Mouse (Mus musculus) CH12.LX (cell line): ENCODE results near the gene Tunar. TPM values are rescaled to one million over a fixed set of nuclear protein-coding genes. Genes with fewer than 3 reads are reported as not detected.

Experiments
- DNase-seq: peaks from one replicate; pipeline ENCODE4 v3.0.0-alpha.2; 2013; ENCODE audit errors: extremely low read depth
- H3K27ac ChIP-seq: 2 replicates; pipeline ENCODE4 v1.5.1; 2012; ENCODE audit warnings: low read depth, mild to moderate bottlenecking, control low read depth, moderate library complexity; ENCODE audit not compliant: insufficient read depth
- H3K27me3 ChIP-seq: replicated peaks from 2 replicates; pipeline ENCODE3; 2012; ENCODE audit warnings: inconsistent platforms
- H3K36me3 ChIP-seq, 2 experiments: replicated peaks in 1 of 2; 2 replicates each; pipeline versions ENCODE3 to v1.6.1; 2012; ENCODE audit warnings: inconsistent platforms in 1 of 2, low read length in 1 of 2, mild to moderate bottlenecking in 1 of 2, mixed read lengths in 1 of 2, moderate library complexity in 1 of 2; ENCODE audit not compliant: control insufficient read depth in 1 of 2, insufficient read depth in 1 of 2
- H3K4me1 ChIP-seq, 2 experiments: 2 replicates each; pipeline ENCODE4 v1.6.1; 2012; ENCODE audit warnings: inconsistent platforms in 1 of 2, moderate library complexity in 1 of 2; ENCODE audit not compliant: insufficient read depth in 2 of 2, control insufficient read depth in 1 of 2
- H3K4me2 ChIP-seq: 2 replicates; pipeline ENCODE4 v1.6.1; 2012; ENCODE audit warnings: low read depth, mild to moderate bottlenecking, control low read depth; ENCODE audit not compliant: poor library complexity, insufficient read depth, severe bottlenecking
- H3K4me3 ChIP-seq, 3 experiments: fragments of 150-350 bp in 1 of 3; sonication (generic) in 1 of 3; replicated peaks in 1 of 3; 2 replicates each; pipeline versions ENCODE3 to v1.5.1; 2011 to 2012; ENCODE audit warnings: low read depth in 2 of 3, low read length in 2 of 3, mild to moderate bottlenecking in 2 of 3, moderate library complexity in 2 of 3, control low read depth in 1 of 3, improper control_type of control experiment in 1 of 3, inconsistent platforms in 1 of 3, mixed read lengths in 1 of 3; ENCODE audit not compliant: poor library complexity in 1 of 3
- H3K79me2 ChIP-seq: replicated peaks from 2 replicates; pipeline ENCODE4 v1.6.1; 2012; ENCODE audit warnings: mild to moderate bottlenecking, moderate library complexity; ENCODE audit not compliant: control insufficient read depth, poor library complexity, insufficient read depth, severe bottlenecking; ENCODE audit errors: extremely low read depth
- H3K9ac ChIP-seq: 2 replicates; pipeline ENCODE4 v1.6.1; 2012; ENCODE audit warnings: low read depth, mild to moderate bottlenecking, control low read depth, moderate library complexity; ENCODE audit not compliant: insufficient read depth
- H3K9me3 ChIP-seq: replicated peaks from 2 replicates; pipeline ENCODE3; 2012; ENCODE audit warnings: low read length, inconsistent platforms, mixed read lengths
- BHLHE40 ChIP-seq: IDR thresholded peaks from 2 replicates; pipeline ENCODE4 v1.6.1; 2011; ENCODE audit warnings: mild to moderate bottlenecking, low read depth, low read length, improper control_type of control experiment
- CHD2 ChIP-seq: IDR thresholded peaks from 2 replicates; pipeline ENCODE4 v1.6.1; 2011; ENCODE audit warnings: low read length, improper control_type of control experiment
- CTCF ChIP-seq, 2 experiments: IDR thresholded peaks in 1 of 2; conservative IDR thresholded peaks in 1 of 2; 2 replicates each; pipeline ENCODE4 v1.5.1; 2011 to 2012; ENCODE audit warnings: low read depth in 2 of 2, low read length in 2 of 2, improper control_type of control experiment in 1 of 2, inconsistent platforms in 1 of 2, mild to moderate bottlenecking in 1 of 2, moderate library complexity in 1 of 2
- E2F4 ChIP-seq: IDR thresholded peaks from 2 replicates; pipeline ENCODE4 v1.6.1; 2011; ENCODE audit warnings: low read depth, low read length, improper control_type of control experiment; ENCODE audit not compliant: insufficient replicate concordance
- ELF1 ChIP-seq: IDR thresholded peaks from 2 replicates; pipeline ENCODE4 v1.6.1; 2014; ENCODE audit warnings: low read depth, mild to moderate bottlenecking, inconsistent platforms, low read length, improper control_type of control experiment
- EP300 ChIP-seq: IDR thresholded peaks from 2 replicates; pipeline ENCODE4 v1.6.1; 2011; ENCODE audit warnings: low read length, improper control_type of control experiment
- ETS1 ChIP-seq: conservative IDR thresholded peaks from 2 replicates; pipeline ENCODE4 v1.6.1; 2012; ENCODE audit warnings: low read depth, mild to moderate bottlenecking, inconsistent platforms, low read length, improper control_type of control experiment, moderate library complexity
- GABPA ChIP-seq: IDR thresholded peaks from 2 replicates; pipeline ENCODE4 v1.6.1; 2012; ENCODE audit warnings: low read depth, low read length, improper control_type of control experiment, inconsistent platforms; ENCODE audit not compliant: insufficient replicate concordance
- HCFC1 ChIP-seq: IDR thresholded peaks from 2 replicates; pipeline ENCODE4 v1.6.1; 2012; ENCODE audit warnings: low read depth, mild to moderate bottlenecking, inconsistent platforms, low read length, improper control_type of control experiment
- IRF4 ChIP-seq: IDR thresholded peaks from 2 replicates; pipeline ENCODE4 v1.6.1; 2014; ENCODE audit warnings: low read depth, mild to moderate bottlenecking, inconsistent platforms, low read length, improper control_type of control experiment
- JUND ChIP-seq: conservative IDR thresholded peaks from 2 replicates; pipeline ENCODE4 v1.6.1; 2011; ENCODE audit warnings: low read depth, low read length, improper control_type of control experiment
- MAFK ChIP-seq: IDR thresholded peaks from 2 replicates; pipeline ENCODE4 v1.6.1; 2011; ENCODE audit warnings: low read length, improper control_type of control experiment; ENCODE audit not compliant: insufficient replicate concordance
- MAX ChIP-seq: IDR thresholded peaks from 2 replicates; pipeline ENCODE4 v1.6.1; 2011; ENCODE audit warnings: low read length, improper control_type of control experiment
- MXI1 ChIP-seq: IDR thresholded peaks from 2 replicates; pipeline ENCODE4 v1.6.1; 2011; ENCODE audit warnings: mild to moderate bottlenecking, low read depth, low read length, improper control_type of control experiment
- NELFE ChIP-seq: IDR thresholded peaks from 2 replicates; pipeline ENCODE4 v1.6.1; 2011; ENCODE audit warnings: low read depth, low read length, improper control_type of control experiment
- POLR2AphosphoS2 ChIP-seq: IDR thresholded peaks from 2 replicates; pipeline ENCODE4 v1.6.1; 2011; ENCODE audit warnings: low read depth, low read length, improper control_type of control experiment
- RAD21 ChIP-seq: IDR thresholded peaks from 2 replicates; pipeline ENCODE4 v1.6.1; 2011; ENCODE audit warnings: low read depth, mild to moderate bottlenecking, low read length, improper control_type of control experiment, moderate library complexity
- SIN3A ChIP-seq: IDR thresholded peaks from 2 replicates; pipeline ENCODE4 v1.6.1; 2012; ENCODE audit warnings: low read length, improper control_type of control experiment, inconsistent platforms
- SMC3 ChIP-seq: IDR thresholded peaks from 2 replicates; pipeline ENCODE4 v1.6.1; 2011; ENCODE audit warnings: low read depth, low read length, improper control_type of control experiment
- TBP ChIP-seq: conservative IDR thresholded peaks from 2 replicates; pipeline ENCODE4 v1.6.1; 2011; ENCODE audit warnings: low read depth, low read length, improper control_type of control experiment
- ZC3H11A ChIP-seq: IDR thresholded peaks from 2 replicates; pipeline ENCODE4 v1.6.1; 2012; ENCODE audit warnings: low read depth, mild to moderate bottlenecking, inconsistent platforms, low read length, improper control_type of control experiment
- ZKSCAN1 ChIP-seq: IDR thresholded peaks from 2 replicates; pipeline ENCODE4 v1.6.1; 2012; ENCODE audit warnings: low read depth, inconsistent platforms, low read length, improper control_type of control experiment, borderline replicate concordance
- ZMIZ1 ChIP-seq: IDR thresholded peaks from 2 replicates; pipeline ENCODE4 v1.6.1; 2012; ENCODE audit warnings: low read depth, mild to moderate bottlenecking, inconsistent platforms, low read length, improper control_type of control experiment
- ZNF384 ChIP-seq: IDR thresholded peaks from 2 replicates; pipeline ENCODE4 v1.6.1; 2012; ENCODE audit warnings: low read depth, low read length, improper control_type of control experiment, inconsistent platforms
- dilution Hi-C: fragments of 300-500 bp; cut with MboI; formaldehyde crosslinking; loops from 2 replicates; pipeline ENCODE4 v1.14.3; 2020; ENCODE audit warnings: low sequenced_read_pairs; ENCODE audit not compliant: extremely low pct_unique_long_range_greater_than_20kb, extremely low pct_ligation_motif_present
- in situ Hi-C: fragments of 300-500 bp; cut with MboI; formaldehyde crosslinking; loops from 3 replicates; pipeline ENCODE4 v1.14.3; 2019; ENCODE audit warnings: low sequenced_read_pairs, low pct_ligation_motif_present, low pct_unique_long_range_greater_than_20kb, mixed read lengths
- polyA plus RNA-seq: library from polyadenylated mRNA; unstranded; fragments of >175 nt; gene quantifications from 2 replicates; pipeline ENCODE4 v1.2.1, GENCODE M21; 2012; ENCODE audit warnings: low read depth; ENCODE audit not compliant: insufficient read length
- total RNA-seq, 2 experiments: library from RNA; depleted of rRNA; stranded (reverse); fragments of 300-350 nt in 1 of 2; fragments of >200 nt in 1 of 2; gene quantifications; 2 replicates each; pipeline ENCODE4 v1.2.3; 2012 to 2014

Tunar gene
- total and polyA plus RNA-seq, 3 experiments = not detected

DNA sequence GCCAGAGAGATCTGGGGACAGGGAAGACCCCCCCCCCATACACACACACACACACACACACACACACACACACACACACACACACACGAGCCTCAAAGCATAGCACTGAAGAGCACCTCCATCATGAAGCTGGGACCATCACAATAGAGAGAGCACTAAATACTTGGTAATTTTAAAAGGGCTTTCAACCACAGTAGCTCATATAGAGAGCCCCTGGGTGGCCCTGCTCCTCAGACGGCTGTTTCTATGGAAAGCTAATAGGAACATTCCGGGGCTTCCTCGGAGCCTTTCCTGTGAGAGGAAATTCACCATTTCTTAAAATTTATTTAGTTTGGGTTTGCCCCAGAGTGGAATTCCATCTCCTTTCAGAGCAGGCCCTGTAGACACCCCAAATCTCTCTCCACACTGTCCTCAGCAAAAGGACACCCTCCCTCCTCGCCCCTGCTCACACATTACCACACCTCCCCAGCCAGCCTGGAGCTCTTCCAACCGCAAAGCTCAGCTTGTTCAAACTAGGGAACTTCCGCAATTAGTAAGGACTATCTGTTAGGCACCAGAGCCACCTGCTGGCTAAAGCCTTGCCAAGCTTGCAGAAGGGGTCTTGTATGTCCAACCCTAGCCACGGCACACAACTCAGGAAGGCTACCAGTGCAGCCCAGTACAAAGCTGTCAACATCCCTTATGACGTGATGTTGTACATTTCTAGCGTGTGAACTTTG is 93.5 kb downstream of the Tunar start:
- Histone ChIP-seq H3K79me2 (no peaks in the 10 kb centered on the region), H3K4me2 (no peak overlapping the region)

DNA sequence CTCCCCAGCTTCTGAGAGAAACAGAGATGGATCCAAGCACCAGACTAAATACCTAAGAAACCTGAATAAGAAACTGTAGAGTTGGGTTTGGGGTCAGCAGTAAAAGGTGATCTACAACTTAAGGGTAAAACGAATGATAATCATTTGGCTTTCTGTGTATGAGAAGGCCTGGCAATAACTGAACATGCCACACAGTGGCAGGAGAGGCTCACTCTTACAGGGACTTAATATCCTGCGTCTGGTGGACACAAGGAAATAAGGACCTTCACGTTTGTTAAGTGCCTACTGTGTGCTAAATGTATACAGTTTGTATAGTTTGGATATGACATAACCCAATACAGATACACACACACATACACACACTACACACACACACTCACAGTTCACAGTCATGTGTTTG is 98.2 kb downstream of the Tunar start:
- H3K9ac ChIP-seq = no peak overlapping the region
- no peaks in the 10 kb centered on the region for H3K9me3 ChIP-seq
- H3K27me3 ChIP-seq = no peaks in the 10 kb centered on the region
- no peak overlapping the region for H3K4me2 ChIP-seq
- no peaks in the 10 kb centered on the region for H3K79me2 ChIP-seq
- peaks cover 0 to 13% of the 10 kb centered on the region in 2 experiments; a peak in 2 of 4 replicates for H3K4me1 ChIP-seq
- no peak overlapping the region for H3K4me3 ChIP-seq
- no peak for DNase-seq
- TF ChIP-seq CTCF (conservative IDR thresholded peaks at IDR 0.05 in 1 of 2, IDR thresholded peaks at IDR 0.05 in 1 of 2; ENCODE audit: low read depth in 2 of 2, low read length in 2 of 2) (peak; percentile 17 to 59; a peak in 3 of 4 replicates), RAD21 (peak; percentile 64), SMC3 (peak; percentile 41), MAX (no peak), ZKSCAN1 (peak; percentile 60; the same call in 1 of the 2 replicates)
- peaks cover 0 to 10% of the 10 kb centered on the region in 2 experiments for H3K36me3 ChIP-seq
- dilution Hi-C loops (no loop called here), in situ Hi-C loops (loop anchor here (5.0 kb wide), 1 partner anchor 60 kb away; no protein-coding TSS in a partner anchor)
- H3K27ac ChIP-seq = no peak overlapping the region

More for the DNA sequence above, 93.5 kb downstream of the Tunar start:
- H3K27ac ChIP-seq = no peak overlapping the region
- H3K27me3 ChIP-seq = no peaks in the 10 kb centered on the region
- TF ChIP-seq BHLHE40 (no peak), E2F4 (no peak), MAFK (no peak), ETS1 (no peak), JUND (no peak), CHD2 (no peak), SIN3A (no peak), MAX (no peak), GABPA (no peak), ZC3H11A (no peak), POLR2AphosphoS2 (no peak), MXI1 (no peak), NELFE (no peak), RAD21 (peak; percentile 82), HCFC1 (no peak), ZKSCAN1 (no peak), TBP (no peak), IRF4 (no peak), ZNF384 (no peak), CTCF (conservative IDR thresholded peaks at IDR 0.05 in 1 of 2, IDR thresholded peaks at IDR 0.05 in 1 of 2; ENCODE audit: low read depth in 2 of 2, low read length in 2 of 2) (peak; percentile 29 to 72; a peak in 2 of 4 replicates), ELF1 (peak; percentile 83), EP300 (peak; percentile 22; the same call in 1 of the 2 replicates), SMC3 (peak; percentile 60), ZMIZ1 (no peak)
- peaks cover 4% of the 10 kb centered on the region for H3K9me3 ChIP-seq
- peak; percentile 87 for DNase-seq
- no peak overlapping the region for H3K4me3 ChIP-seq
- no peak overlapping the region for H3K9ac ChIP-seq
- no peaks in the 10 kb centered on the region for H3K36me3 ChIP-seq
- dilution Hi-C loops = no loop called here
- in situ Hi-C loops = loop anchor here (10.0 kb wide), 1 partner anchor 372 kb away; no protein-coding TSS in a partner anchor
- peaks cover 0 to 15% of the 10 kb centered on the region in 2 experiments; a peak in 2 of 4 replicates for H3K4me1 ChIP-seq
